Mouse (Mus musculus): ENCODE data around the gene Ndufa8.

GRCm38 (mm10) chr2:36053249-36053648 is 4.0 kb upstream of the Ndufa8 start:
- no peak for TF ChIP-seq CTCF (IDR thresholded peaks at IDR 0.05; ENCODE audit: extremely low read depth, insufficient read depth, low read length)
- TF ChIP-seq POLR2A (IDR thresholded peaks at IDR 0.05; ENCODE audit: extremely low read depth, insufficient read depth, low read length), result no peak

Measured in cortical plate, adult 2 months (tissue).